Mouse (Mus musculus): ENCODE data around the gene Slc2a13.

Slc2a13 gene

DNA sequence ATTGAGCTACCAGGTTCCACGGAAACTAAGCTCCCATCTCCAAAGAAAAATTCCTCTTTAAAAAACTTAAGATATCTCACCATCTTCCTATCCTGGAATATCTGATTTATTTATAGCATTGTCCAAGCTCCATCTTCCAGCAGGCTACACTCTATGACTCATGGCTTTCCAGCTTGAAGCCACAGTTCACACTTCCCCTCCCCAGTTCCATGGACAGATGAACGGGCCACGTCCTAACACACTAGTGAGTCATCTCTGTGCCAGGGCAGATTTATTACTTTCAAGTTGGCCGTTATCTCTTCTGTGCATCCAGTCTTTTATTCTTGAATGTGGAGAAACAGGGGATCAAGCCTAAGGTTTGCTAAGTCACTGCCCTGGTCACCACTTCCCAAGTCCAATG is 78.0 kb downstream of the Slc2a13 start:
- DNase-seq = peak in 1 of 2 experiments; percentile 58

DNA sequence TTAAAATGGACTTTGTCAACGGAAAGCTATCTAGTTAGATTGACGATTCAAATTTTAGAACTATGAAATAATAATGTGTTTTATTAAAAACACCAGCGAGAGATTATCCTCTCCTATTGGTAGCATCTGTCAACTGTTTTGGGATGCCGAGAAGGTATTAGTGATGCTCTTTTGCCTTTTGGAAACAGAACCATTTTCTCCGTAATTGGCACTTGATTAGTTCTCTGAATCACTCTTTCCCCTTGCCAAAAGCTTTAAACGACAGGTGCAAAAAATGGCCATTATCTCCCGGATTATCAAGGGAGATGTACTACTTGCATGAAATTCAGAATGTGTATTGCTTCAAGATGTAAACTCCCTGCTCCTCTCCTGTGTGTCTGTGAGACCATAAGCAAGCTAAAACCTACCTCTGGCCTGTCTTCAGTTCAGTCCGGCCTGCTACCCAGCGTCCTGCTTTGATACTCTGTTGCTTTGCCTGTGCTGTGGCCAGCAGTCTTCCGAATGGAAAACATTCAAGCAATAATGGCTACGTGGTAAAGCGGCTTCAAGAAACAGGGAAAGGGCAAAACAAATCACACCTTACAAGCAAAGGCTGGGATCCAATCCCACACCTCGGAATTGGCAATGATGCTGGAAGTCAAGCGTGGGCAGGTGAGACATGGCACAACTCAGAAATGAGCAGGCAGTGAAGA is 93.0 kb downstream of the Slc2a13 start:
- DNase-seq = peak; percentile 48 to 63

DNA sequence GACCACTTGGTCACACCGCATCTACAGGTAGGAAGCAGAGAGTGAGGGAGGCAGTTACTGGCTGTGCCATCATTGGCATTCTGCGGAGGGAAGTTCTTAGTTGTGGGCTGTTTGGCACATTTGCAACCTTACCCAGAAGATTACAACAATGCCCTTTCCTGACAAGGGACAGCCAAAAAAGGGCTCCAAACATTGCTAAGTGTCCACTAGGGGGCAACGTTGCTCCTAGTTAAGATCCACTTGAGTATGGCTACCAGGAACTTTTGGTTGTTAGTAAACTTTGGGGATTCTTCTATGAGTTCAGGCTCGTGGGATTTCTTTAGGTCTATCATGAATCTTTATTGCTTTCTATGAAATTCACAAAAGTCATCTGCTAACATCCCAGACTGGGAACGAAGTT is 95.3 kb downstream of the Slc2a13 start:
- DNase-seq = peak; percentile 31 to 70

DNA sequence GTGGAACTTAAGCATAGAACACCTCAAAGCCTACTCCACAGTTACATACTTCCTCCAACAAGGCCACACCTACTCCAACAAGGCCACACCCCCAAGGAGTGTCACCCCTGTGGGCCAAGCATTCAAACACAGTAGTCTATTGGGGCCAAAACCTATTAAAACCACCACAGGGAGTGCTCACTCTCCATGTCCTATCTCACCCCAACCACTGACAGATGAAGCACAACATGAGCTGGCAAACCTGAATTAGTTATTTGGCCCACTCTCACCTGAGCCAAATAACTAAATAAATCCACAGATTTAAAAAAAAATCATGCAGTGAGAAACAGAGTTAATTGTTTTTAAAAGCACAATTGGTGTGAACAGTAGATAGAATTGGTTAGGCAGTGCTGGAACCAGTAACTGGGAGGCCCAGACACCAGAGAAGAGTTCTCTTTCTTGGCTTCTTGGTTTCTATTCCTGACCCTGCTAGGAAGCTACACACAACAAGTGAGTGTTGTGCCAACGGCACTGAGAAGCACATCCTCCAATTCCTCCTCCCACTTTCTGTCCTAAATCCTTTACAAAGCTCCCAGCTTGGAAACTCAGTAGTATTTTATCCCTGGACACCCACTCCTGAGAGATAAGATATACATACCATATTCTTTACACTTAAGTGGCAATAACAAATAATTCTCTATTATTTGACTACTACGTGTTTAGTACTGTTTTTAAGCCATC is 99.2 kb downstream of the Slc2a13 start:
- peak; percentile 26 to 44 for DNase-seq

DNA sequence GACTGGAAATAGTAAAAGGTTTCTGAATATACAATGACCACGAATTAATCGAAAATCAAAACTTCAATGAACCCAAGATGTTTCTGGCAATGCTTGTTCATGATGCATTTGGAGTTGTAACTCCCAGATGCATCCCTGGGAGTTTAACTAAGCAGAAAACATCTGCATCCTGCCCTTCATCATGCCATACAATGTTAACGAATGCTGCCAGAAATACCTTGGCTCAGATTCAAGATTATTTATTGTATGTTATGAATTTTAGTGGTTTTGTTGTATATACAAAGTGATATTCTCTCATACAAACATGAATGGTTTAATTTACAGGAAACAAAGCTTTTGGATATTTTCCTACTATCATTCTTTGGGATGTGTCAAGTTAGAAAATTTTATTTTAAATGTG is 107.7 kb downstream of the Slc2a13 start:
- DNase-seq = no peak

DNA sequence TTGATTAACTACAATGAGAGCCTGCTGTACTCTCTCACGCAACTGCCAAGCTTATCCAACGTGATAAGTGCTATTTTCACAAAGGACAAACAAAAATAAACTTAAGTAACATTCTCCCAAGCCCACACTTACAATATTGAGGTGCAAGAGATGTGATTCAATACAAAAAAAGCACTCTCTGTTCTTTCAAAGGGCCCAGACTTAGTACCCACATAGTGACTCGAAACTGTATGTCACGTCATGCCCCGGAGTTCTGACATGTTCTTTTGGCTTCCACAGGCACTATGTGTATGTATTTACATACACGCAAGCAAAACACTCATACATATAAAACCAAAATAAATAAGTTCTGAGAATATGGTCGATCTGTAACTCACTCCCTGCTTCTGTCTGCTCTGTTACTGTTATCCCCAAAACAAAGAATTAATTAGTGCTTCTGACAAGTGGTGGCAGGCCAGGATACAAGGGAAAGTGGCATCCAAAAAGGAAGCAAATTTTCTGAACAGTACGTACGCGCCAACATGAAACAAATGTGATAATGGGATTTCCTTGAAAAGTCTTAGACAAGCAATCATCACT is 109.1 kb downstream of the Slc2a13 start:
- DNase-seq = no peak

DNA sequence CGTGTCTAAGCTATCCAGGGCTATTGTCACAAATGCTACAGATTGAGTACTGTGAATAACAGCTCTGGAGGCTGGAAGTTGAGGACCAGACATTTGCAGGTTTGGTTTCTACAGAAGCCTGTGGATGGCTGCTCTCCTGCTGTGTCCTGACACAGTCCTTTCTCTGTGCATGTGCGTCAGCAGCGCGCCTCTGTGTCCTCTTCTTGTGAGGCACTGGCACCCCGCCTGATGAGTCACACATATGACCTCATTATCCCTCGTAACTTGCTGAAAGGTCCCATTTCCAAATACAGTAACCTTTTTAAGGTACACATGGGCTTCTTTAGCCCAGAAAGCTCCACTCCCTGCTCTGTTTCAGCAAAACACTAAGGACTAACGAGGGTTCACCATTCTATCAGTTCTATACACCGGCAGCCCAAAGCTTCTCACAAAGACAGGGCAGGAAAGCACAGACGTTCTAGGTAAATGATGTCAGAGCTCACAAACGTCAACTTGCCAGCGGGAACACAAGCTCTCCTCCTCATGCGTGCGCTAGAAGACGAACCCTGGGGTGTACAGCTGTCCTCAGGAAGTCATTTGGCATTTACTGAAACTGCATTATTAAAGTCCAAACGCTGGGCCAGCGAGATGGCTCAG is 109.9 kb downstream of the Slc2a13 start:
- peak; percentile 82 to 89 for DNase-seq

DNA sequence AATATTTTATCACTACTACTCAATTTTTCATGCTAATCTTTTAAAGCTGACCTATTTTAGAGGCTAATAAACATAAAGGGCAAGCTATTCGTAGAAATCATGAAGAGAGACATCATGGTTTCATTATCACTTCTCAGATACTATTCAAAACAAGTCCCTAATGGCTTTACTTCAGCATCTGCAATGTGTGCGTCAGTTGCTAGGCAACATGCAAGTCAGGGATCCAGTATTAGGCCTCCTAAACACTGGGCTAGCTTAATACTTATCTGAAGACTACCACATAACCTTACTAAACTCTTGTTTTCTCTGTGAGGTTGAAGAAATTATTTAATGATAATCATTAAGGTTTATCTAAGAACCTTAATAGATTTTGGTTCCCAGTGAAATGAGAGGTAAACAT is 111.1 kb downstream of the Slc2a13 start:
- DNase-seq = no peak

DNA sequence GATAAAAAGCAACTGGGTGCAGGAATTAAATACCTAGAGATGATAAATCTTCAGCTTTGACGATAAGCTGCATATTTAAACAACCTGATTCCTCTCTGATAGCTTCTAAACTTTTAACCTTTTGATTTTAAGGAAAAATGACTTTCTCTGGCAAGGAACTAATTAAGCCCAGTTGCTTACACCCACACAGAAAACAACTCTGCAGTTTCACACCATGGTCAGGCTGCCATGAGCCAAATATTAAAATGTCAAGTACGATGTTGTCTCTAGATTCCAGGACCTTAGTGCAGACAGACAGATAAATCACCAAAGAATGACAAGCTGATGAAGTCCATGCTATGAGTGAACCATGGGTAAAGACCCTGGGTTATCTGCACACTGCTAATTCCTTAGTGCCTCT is 115.9 kb downstream of the Slc2a13 start:
- DNase-seq = no peak

DNA sequence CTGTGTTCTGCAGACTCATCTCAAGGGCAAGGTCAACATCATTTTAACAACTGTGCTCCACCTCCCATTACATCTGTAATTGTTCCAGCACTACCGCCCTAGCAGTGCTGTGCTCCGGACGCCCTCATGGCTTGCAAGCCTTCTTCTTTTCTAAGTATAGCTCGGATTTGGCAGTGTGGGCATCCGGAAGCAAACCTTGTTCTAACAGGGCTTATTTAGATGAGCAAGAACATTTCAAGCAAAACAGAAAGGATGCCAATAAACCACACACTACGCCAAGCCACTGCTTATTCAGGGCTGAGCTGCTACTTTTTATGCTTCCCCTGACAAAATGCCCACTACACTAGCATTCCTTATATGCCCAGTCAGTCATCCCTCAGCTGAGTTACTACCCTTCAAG is 127.7 kb downstream of the Slc2a13 start:
- peak; percentile 52 to 58 for DNase-seq

DNA sequence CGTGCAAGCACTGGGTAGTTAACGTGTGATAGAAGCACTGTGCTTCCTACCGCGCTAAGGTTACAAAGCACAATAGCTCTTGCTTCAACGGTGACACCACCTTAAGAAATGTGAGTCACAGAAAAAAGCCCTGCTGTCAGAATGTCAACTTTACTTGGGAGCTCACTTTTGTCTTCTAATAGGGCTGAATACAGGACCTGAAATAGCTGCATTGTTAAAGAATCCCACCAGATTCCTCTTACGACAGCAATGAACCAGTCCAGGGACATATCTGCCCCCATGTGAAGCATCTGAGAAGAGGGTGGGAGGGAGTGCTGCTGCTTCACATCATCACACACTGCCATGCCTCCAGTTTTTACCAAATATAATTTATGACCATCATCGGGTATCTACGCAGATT is 129.6 kb downstream of the Slc2a13 start:
- DNase-seq = no peak

DNA sequence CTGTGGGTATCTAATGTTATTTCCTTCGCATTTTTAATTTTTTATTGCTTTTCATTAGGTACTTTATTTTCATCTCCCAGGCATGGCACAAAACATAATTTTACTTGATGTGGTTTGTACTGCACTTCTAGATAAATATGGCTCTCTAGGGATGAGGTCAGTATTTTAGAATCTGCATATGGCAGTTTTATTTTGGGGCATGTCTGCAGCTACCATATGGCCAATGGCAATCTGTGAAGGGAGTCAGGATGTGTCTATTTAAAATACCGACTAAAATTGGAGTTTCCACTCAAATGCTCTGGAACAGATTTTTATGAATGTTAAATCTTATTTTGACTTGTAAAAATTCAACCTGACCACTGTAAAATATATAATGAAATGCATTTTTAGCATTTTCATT is 133.2 kb downstream of the Slc2a13 start:
- peak in 1 of 2 experiments; percentile 50 for DNase-seq

DNA sequence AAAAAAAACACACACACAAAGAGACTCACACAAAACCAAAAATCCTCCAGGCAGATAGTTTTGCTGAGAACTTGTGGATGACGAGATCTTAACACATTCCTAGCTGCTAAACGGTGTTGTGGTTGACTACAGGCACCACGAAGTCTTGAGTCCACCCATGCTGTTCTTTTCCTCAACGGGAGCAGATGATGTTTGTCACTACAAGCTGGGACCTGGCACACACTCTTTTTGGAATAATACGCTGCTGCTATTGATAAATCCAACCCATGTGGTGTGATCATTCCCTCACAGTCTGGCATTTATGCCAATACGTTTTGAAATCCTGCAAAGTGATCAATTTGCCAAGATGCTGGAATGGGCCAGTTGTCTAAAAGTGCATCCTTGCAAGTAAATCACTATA is 147.6 kb downstream of the Slc2a13 start:
- DNase-seq = no peak

DNA sequence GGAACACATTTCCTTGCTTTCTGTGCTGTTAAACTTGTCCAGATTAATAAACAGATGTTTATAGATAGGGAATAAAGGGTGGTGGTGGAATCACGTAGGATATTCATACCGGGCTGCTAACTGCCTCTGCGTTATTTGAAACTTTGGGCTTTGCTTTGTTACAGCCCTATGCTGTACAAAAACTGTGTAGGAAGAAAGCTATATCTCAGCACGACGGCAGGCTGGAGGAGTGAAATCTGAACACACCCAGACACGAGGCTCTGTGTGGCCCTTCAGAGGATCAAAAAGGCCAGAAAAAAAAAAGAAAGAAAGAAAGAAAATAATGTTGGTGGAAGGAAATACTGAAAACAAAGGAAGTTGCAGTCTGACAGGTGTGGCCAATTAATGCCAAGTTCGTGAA is 166.1 kb downstream of the Slc2a13 start:
- DNase-seq = no peak

DNA sequence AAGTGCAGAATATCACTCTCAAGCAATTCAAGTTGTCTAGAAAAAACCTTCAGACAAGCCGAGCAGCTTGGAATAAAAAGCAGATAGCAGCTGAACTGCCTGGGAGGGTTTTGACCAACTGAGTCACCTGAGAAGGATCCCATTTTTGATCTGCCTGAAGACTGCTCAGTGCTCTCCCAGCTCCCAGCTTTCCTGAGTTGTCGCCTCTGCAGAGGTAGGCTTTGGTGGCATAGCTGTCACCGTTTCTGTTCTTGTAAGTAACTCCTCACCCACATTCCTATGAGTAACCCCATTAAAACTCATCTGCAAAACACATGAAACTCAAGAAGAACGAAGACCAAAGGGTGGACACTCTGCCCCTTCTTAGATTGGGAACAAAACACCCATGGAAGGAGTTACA is 177.9 kb downstream of the Slc2a13 start:
- DNase-seq = no peak

DNA sequence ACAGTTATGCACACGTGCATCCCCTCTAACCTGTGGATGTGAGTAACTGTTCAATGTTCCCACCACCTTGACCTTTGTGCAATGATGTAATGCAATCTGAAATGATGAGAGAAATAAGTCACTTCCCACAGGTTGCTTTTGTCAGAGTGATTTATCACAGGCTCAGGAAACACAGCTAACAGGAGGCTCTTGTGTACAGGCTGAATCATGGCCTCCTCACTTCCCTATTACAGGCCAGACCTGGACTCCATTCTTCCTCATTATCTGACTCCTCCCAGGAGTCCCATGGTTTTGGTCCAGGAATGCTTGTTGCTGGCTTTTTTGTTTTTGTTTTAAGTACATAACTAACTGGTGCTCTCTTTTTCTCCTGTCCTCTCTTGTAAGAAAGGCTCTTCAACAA is 189.4 kb downstream of the Slc2a13 start:
- no peak for DNase-seq

DNA sequence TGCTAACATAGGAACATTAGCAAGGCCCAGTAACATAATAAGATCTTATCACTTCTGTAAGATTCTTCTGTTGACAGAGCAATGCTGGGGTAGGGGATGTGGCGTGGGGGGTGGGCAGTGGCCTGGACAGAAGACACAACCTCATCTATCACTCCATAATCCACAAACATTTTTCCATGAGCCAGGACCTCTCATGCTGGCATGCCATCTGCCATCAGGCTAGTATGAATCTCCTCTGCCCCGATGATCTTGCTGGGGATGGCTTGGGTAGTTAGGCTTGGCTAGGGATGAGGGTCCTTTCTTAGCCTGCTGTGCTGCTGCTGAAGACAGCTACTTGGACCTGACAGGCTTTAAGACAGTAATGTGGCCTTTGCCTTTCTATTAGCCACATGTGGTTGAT is 190.5 kb downstream of the Slc2a13 start:
- peak in 1 of 2 experiments; percentile 44 for DNase-seq

DNA sequence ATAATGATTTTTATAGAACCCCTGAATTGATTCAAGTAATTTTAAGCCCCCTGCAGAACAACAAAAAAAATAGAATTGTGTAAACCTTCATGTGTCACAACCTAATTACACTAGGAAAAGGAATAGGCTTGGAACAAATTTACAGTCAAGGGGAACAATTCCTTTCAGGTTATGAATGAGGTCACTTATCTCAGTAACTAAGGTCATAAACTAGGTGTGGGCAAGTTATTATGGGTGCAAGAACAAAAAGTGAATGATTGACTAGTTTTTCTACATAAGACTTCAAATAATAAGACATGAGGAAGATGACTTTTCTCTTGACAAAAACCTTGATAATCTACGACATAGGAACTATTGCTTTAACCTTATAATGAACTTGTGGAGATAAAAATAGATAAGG is 191.2 kb downstream of the Slc2a13 start:
- no peak for DNase-seq

DNA sequence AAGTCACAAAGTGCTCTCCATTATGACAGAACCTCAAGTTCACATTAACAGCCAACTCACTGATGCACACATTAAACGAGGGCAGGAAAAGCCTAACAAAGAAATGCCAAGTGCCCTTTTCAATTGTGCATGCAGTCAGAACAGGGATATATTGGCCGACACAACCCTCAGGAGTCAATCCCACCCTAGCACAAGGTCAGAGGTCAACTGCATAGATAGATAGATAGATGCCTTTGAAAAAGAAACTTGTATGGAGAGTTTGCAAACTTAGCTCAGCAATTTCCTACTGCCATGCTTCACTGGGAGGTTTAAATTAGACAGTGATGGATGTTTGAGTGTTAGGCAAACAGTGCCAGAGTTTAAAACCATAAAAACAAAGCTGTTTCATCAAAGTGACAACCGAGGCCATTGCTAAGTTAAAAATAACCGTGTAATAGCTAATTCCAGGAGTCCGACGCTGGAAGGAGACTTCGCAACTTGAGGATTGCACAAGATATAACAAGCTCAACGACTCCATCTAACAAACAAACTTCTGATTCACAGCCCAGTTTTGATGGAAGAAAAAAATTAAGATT is 194.2 kb downstream of the Slc2a13 start:
- DNase-seq = no peak

DNA sequence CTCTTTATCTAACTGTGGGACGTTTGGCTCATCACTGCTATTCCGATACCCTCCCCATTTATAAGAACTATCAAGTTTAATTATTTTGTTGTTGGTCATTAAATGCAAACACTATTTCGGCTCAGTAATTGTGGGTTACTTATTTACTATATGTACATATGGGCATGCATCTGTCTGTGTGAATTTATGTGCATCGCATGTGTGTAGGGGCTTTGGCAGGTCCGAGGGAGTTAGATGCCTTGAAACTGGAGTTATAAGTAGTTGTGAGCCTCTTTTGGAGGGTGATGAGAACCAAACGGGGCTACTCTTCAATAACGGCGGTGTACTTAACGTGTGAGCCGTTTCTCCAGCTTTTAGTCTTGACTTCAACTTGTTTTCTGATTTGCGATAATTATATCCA is 195.5 kb downstream of the Slc2a13 start:
- DNase-seq = no peak

DNA sequence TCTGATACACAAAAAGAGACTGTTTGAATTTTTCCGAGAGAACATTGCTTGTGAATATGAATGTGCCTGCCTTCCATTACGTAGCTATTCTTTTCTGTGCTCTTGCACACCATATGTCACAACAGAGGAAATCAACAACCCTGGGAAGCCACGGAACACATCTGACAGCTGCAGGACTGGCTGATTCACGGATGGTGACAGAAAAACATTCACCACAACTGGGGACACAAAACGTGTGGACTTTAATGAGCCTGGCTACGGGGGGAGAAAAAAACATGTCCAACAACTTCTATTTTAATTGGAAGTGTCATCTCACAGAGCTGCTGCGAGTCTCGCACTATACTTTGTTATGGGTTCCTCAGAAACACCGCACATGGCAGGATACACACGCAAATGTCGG is 196.0 kb downstream of the Slc2a13 start:
- DNase-seq = peak; percentile 22 to 35

DNA sequence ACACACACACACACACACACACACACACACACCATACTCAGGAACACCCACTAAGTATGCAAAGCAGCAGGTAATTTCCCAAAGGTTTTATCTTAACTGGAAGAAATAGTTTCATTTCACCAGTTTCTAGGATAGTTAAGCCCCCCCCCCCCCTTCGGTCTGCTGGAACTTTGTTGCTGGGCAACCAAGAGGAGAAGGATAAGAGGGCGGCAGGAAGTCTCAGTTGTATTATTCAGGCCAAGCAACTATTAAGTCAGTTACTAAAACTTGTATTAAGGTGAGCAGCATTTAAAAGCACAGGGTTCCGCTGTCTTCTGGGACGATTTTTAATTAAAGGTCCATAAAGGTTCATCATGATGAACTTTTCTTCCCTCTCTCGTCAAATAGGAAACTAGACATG is 198.6 kb downstream of the Slc2a13 start:
- no peak for DNase-seq

DNA sequence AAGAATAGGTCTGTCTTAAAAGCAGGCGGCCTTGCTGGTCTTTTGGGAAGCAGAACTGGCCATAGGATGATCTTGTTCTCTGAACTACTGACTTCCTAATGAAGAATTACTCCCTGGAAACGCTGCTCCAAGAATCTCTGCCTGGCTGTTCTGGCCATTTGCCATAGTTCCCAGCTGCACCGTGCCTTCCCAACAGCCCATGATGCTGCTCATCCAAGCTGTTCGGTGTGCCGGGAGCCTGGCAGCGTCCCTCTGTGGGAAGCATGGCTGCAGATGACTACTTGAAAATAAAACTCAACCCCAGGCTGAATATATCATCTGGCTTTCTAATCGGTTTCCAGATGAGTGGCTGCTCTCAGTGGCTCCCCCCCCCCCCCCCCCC is 199.9 kb downstream of the Slc2a13 start:
- DNase-seq = peak; percentile 74 to 82

Data from cerebellum, postnatal 25 days (tissue).